Mouse (Mus musculus): ENCODE measurements around the gene Mrps26.
"Not testable (repeated sequence)": the region's sequence is repeated elsewhere in the genome, so short reads cannot be mapped to it uniquely, and the experiment has no call there.

Gene Mrps26

GRCm38 (mm10) chr2:130576564-130576963 is 13.0 kb downstream of the Mrps26 start:
- not testable (repeated sequence) for DNase-seq

DNA sequence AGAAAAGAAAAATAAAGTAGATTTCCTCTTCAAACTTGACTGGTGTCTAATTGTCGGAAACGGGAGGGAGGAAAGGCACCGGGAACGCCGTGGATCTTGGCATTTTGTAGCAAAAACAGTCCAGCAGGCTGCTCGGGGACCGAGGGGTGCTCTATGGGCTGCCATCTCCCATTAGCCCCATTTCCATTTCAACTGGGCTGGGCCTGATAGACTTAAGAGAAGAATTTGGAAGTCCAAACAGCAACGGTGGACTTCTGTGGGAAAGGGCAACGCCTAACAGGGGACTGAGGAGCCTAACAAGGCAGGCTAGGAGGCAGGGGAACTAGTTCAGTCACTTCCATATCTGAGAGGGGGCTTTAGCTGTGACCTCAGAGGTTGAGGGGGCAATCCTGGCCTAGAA is 13.5 kb downstream of the Mrps26 start:
- no peak for DNase-seq

GRCm38 (mm10) chr2:130577632-130578031 is 14.1 kb downstream of the Mrps26 start:
- DNase-seq = peak; percentile 82 to 85

DNA sequence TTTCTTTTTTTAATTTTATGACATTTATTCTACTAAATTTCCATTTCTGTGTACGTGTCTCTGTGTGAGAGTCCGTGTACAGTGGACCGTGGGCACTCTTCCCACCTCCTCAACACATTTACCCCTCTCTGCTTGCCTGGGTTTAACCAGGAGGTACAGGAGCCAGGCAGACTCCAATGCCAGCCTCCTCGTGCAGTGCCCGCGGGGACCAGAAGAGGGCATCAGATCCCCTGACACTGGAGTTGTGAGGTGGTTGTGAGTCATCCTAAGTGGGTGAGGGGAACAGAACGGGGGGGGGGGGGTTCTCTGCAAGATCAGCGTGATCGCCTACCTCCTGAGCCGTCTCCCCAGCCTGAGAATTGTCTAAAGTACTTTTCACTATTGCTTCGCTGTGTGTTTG is 14.6 kb downstream of the Mrps26 start:
- peak; percentile 27 to 72 for DNase-seq

DNA sequence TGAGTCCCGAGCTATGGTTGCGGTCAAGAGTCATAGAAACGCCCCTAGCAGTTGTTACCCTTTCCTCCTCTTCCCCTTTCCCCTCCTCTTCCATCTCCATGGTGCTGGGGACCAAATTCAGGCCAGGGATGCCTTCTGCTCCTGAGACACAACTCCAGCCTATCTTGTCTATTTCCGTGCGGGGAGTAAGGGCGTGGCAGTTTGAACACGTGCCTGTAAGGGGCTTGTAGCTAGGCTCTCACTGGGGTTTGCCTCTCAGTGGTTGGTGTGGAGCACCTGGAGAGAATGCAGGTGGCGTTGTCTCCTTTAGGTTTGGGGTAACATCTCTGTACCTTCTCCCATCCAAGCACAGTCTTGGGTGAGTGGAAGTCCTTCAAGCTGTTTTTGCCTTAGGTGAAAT is 16.2 kb downstream of the Mrps26 start:
- no peak for DNase-seq

- no peak for DNase-seq
These were observed 17.7 kb downstream of the Mrps26 start for GRCm38 (mm10) chr2:130581201-130581600.

GRCm38 (mm10) chr2:130582552-130582951 is 19.0 kb downstream of the Mrps26 start, which contains the start of gene Avp:
Gene Avp, minus strand, starts transcription at chr2:130582554.
- no peak for DNase-seq

- no peak for DNase-seq
These were observed 20.5 kb downstream of the Mrps26 start for GRCm38 (mm10) chr2:130583902-130584560.

DNA sequence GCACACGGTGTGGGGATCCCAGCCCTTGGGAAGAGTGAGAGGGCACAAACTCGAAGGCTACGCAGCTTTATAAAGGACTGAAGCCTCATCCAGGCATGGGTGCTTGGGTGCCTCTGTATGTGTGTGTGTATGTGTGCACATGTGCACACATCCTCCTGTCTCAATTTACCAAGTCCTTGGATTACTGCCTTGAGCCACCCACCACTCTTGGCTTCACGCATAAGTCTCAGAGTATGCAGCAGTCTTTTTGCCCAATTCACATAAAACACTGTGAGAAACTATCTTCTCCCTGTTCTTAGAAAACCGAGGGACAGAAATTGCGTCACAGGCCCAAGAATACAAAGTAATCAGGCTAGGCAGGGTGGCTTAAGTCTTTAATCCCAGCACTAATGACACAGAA is 22.5 kb downstream of the Mrps26 start:
- no peak for DNase-seq

GRCm38 (mm10) chr2:130588373-130588772 is 24.8 kb downstream of the Mrps26 start:
- no peak for DNase-seq

- DNase-seq = no peak
These were observed 25.6 kb downstream of the Mrps26 start for GRCm38 (mm10) chr2:130589157-130589556.

- no peak for DNase-seq
These were observed 26.2 kb downstream of the Mrps26 start for GRCm38 (mm10) chr2:130589761-130590160.

DNA sequence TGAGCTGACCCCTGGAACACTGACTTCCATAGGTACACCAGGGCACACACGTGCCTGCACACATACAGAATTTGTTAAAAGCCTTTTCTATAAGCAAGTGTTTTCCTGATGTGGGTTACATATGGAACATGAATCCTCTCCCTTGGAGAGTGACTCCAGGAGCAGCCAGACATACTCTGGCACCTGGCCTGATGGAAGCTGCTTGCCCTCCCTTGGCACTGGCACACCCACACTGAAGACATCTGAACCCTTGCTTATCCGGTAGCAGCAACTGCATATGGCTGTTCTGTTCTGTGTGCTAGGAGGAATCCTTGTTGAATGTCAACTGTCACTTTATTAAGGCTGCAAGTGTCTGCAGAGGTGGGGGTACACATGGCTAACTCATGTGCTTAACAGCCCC is 27.5 kb downstream of the Mrps26 start:
- DNase-seq = no peak

DNA sequence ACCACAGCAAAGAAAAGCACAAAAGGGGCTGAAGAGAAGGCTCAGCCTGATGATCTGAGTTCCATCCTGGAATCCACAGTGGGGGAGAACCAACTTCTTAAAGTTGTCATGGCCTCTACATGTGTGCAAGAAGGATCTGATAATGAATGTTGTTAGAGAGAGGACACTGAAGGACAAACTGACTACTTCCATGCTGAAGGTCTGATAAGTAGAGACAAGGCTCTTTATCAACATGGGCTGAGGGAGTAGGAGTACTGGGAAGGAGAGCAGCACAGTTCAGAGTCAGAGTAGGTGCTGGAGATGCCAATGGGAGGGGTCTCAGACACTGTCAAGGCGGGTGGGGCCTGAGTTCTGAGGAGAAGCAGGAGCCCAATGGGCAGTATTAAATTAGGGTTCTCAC is 32.1 kb downstream of the Mrps26 start:
- no peak for DNase-seq

- DNase-seq = peak in 1 of 2 experiments; percentile 23
These were observed 34.1 kb downstream of the Mrps26 start for GRCm38 (mm10) chr2:130597601-130598010.

DNA sequence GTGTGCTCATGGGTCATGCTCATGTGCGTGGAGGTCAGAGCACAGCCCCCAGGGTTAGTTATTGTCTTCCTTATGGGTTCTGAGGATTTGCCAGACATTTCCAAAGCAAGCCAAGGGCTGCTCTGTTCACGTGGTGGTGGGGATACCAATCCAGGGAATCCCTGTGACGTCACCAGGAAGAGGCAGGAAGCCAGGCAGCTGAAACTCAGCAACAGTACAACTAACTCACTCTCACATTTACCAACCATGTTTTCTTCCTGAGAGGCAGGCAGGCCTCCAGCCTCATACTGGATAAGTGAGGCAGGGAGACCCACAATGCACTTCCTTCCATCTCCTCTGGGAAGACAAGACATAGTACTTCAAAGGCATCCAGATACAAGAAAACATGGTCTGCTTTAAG is 34.9 kb downstream of the Mrps26 start:
- no peak for DNase-seq

GRCm38 (mm10) chr2:130602195-130602594 is 38.7 kb downstream of the Mrps26 start:
- DNase-seq = no peak

DNA sequence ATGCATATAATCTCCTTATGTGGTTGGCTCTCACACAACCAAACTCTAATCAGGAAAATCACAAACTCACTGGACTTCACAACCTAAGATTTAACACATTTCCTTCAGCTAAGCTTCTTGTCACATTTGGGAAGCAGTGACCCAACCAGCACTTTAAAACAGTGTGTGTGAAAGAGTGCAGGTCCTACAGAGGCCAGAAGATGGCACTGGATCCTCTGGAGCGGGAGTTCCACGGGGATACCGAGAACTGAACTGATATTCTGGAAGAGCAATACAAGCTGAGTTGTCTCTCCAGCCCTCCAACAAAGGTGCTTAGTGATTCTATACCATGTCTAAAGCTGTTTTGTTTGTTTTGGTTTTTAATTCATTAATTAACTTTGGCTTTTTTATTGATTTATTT is 49.5 kb downstream of the Mrps26 start:
- DNase-seq = peak in 1 of 2 experiments; percentile 57
